Mouse (Mus musculus) MEL-GATA-1-ER (cell line): Measurements from ENCODE around the gene Mcmbp.
"Not testable (repeated sequence)": the region's sequence is repeated elsewhere in the genome, so short reads cannot be mapped to it uniquely, and the experiment has no call there.

Experiments used
- DNase-seq: peaks from one replicate; pipeline ENCODE4 v3.0.0-alpha.2; 2012; ENCODE audit warnings: low read depth; ENCODE audit errors: extremely low read depth

Gene Mcmbp

GRCm38 (mm10) chr7:128717991-128718390, 22.3 kb downstream of the Mcmbp start:
- DNase-seq, result no peak

GRCm38 (mm10) chr7:128705735-128706134, 34.6 kb downstream of the Mcmbp start:
- DNase-seq, result peak; percentile 28

- not testable (repeated sequence) for DNase-seq
These were observed 40.3 kb downstream of the Mcmbp start for GRCm38 (mm10) chr7:128699959-128700358.

GRCm38 (mm10) chr7:128694848-128695247, 45.4 kb downstream of the Mcmbp start:
- DNase-seq, result no peak

GRCm38 (mm10) chr7:128692163-128692562, 48.1 kb downstream of the Mcmbp start:
- no peak for DNase-seq

GRCm38 (mm10) chr7:128690796-128691195, 49.5 kb downstream of the Mcmbp start:
- DNase-seq, result no peak

- peak; percentile 50 for DNase-seq
These were observed 50.2 kb downstream of the Mcmbp start for GRCm38 (mm10) chr7:128690070-128690469.

- no peak for DNase-seq
These were observed 50.9 kb downstream of the Mcmbp start for GRCm38 (mm10) chr7:128689347-128689746.

GRCm38 (mm10) chr7:128687821-128688564, 52.3 kb downstream of the Mcmbp start:
- no peak for DNase-seq

GRCm38 (mm10) chr7:128678546-128678945, 61.7 kb downstream of the Mcmbp start:
- DNase-seq, result no peak

GRCm38 (mm10) chr7:128672408-128673010, 67.8 kb downstream of the Mcmbp start:
- peak; percentile 45 for DNase-seq

- DNase-seq, result no peak
These were observed 68.3 kb downstream of the Mcmbp start for GRCm38 (mm10) chr7:128671952-128672351.

- no peak for DNase-seq
These were observed 71.5 kb downstream of the Mcmbp start for GRCm38 (mm10) chr7:128668831-128669230.

GRCm38 (mm10) chr7:128667788-128668187, 72.5 kb downstream of the Mcmbp start:
- DNase-seq, result no peak

- peak; percentile 56 for DNase-seq
These were observed 75.4 kb downstream of the Mcmbp start for GRCm38 (mm10) chr7:128664861-128665377.

- no peak for DNase-seq
These were observed 76.4 kb downstream of the Mcmbp start for GRCm38 (mm10) chr7:128663906-128664305.

- DNase-seq, result no peak
These were observed 83.3 kb downstream of the Mcmbp start for GRCm38 (mm10) chr7:128656970-128657369.
